Mouse (Mus musculus) fibroblast of lung, adult 2 months (primary cell): ENCODE measurements around the gene Mocs1.

ENCODE experiments used
- DNase-seq: peaks from one replicate; pipeline ENCODE4 v3.0.0-alpha.2; 2011; ENCODE audit warnings: low read depth

Gene Mocs1

GRCm38 (mm10) chr17:49428239-49428688, at the start of gene Mocs1:
Mocs1 (plus strand) TSS chr17:49428362.
- DNase-seq = peak; percentile 89

- no peak for DNase-seq
These were observed 48.5 kb upstream of the Mocs1 start for GRCm38 (mm10) chr17:49379645-49380044.

GRCm38 (mm10) chr17:49384217-49384943, 43.8 kb upstream of the Mocs1 start:
- no peak for DNase-seq

- DNase-seq = no peak
These were observed 40.4 kb upstream of the Mocs1 start for GRCm38 (mm10) chr17:49387741-49388140.

- no peak for DNase-seq
These were observed 35.4 kb upstream of the Mocs1 start for GRCm38 (mm10) chr17:49392751-49393150.

GRCm38 (mm10) chr17:49394836-49395235, 33.3 kb upstream of the Mocs1 start:
- DNase-seq = peak; percentile 9

- no peak for DNase-seq
These were observed 28.6 kb upstream of the Mocs1 start for GRCm38 (mm10) chr17:49399605-49400004.

- DNase-seq = peak; percentile 20
These were observed 28.0 kb upstream of the Mocs1 start for GRCm38 (mm10) chr17:49400130-49400529.

- no peak for DNase-seq
These were observed 25.0 kb upstream of the Mocs1 start for GRCm38 (mm10) chr17:49403151-49403550.

GRCm38 (mm10) chr17:49405927-49406326, 22.2 kb upstream of the Mocs1 start:
- no peak for DNase-seq

GRCm38 (mm10) chr17:49412974-49413373, 15.2 kb upstream of the Mocs1 start:
- no peak for DNase-seq

- DNase-seq = no peak
These were observed 14.6 kb upstream of the Mocs1 start for GRCm38 (mm10) chr17:49413554-49413953.

- no peak for DNase-seq
These were observed 11.9 kb upstream of the Mocs1 start for GRCm38 (mm10) chr17:49416228-49416627.

- no peak for DNase-seq
These were observed 8.3 kb upstream of the Mocs1 start for GRCm38 (mm10) chr17:49419813-49420212.

- no peak for DNase-seq
These were observed 5.7 kb upstream of the Mocs1 start for GRCm38 (mm10) chr17:49422286-49423066.

- DNase-seq = no peak
These were observed 5.2 kb upstream of the Mocs1 start for GRCm38 (mm10) chr17:49423067-49423325.

- DNase-seq = no peak
These were observed 4.3 kb upstream of the Mocs1 start for GRCm38 (mm10) chr17:49423872-49424271.

GRCm38 (mm10) chr17:49427631-49428238, 427 bp upstream of the Mocs1 start:
- no peak for DNase-seq

GRCm38 (mm10) chr17:49428751-49429415, 721 bp downstream of the Mocs1 start:
- DNase-seq = peak; percentile 24

GRCm38 (mm10) chr17:49429471-49430129, 1.4 kb downstream of the Mocs1 start:
- no peak for DNase-seq

GRCm38 (mm10) chr17:49430136-49430535, 2.0 kb downstream of the Mocs1 start:
- DNase-seq = no peak

- no peak for DNase-seq
These were observed 3.0 kb downstream of the Mocs1 start for GRCm38 (mm10) chr17:49431176-49431575.
